Mouse (Mus musculus): Measurements from ENCODE around the gene Foxo3.

DNA sequence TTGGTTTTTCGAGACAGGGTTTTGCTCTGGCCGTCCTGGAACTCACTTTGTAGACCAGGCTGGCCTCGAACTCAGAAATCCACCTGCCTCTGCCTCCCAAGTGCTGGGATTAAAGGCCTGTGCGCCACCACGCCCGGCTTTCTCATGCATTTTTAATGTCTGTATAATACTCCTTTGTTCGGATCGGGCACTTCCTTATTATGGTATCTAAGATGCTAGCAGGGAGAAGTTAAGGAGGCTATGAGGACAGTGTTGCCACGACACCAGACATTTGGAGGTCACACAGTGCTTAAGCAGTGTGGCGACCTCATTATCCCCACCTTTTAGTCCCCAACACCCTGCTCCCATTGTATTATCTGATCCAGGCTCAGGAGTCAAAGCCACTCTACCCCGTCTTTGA lies 97.8 kb downstream of the Foxo3 start:
- no peak for TF ChIP-seq CTCF (IDR thresholded peaks at IDR 0.05; ENCODE audit: low read depth)
- no peak for TF ChIP-seq EP300 (optimal IDR thresholded peaks at IDR 0.05)

All from stomach, postnatal 0 days (tissue).